Mouse (Mus musculus) heart, embryonic 14.5 days (tissue): ENCODE data around the gene Dnmbp. TPM values are rescaled to one million over a fixed set of nuclear protein-coding genes. Genes with fewer than 3 reads are reported as not detected.

ENCODE experiments used
- ATAC-seq: fragments of 200-750 bp; cut with Nextera tagmentation; 2 replicates; pipeline ENCODE4 v1.8.0; 2017; ENCODE audit warnings: low read depth, moderate TSS enrichment; ENCODE audit not compliant: insufficient number of reproducible peaks, insufficient read depth, low FRiP score
- H3K27ac ChIP-seq, 2 experiments: fragments of 200-500 bp in 1 of 2; fragments of 300-500 bp in 1 of 2; sonication (generic) in 1 of 2; replicated peaks in 1 of 2; 2 replicates each; pipeline ENCODE4 v1.5.1; 2012 to 2014; ENCODE audit warnings: low read depth in 2 of 2, low read length in 2 of 2, control low read depth in 1 of 2, mild to moderate bottlenecking in 1 of 2, mixed read lengths in 1 of 2; ENCODE audit not compliant: control insufficient read depth in 1 of 2, insufficient read depth in 1 of 2
- H3K27me3 ChIP-seq: fragments of 300-500 bp; sonication (generic); 2 replicates; pipeline ENCODE4 v1.6.1; 2014; ENCODE audit warnings: mild to moderate bottlenecking, low read length, control low read depth; ENCODE audit not compliant: control insufficient read depth, insufficient read depth
- H3K36me3 ChIP-seq: fragments of 300-500 bp; sonication (generic); 2 replicates; pipeline ENCODE4 v1.6.1; 2014; ENCODE audit warnings: mild to moderate bottlenecking, control low read depth, low read length, mixed read lengths; ENCODE audit not compliant: control insufficient read depth, insufficient read depth
- H3K4me1 ChIP-seq, 2 experiments: fragments of 200-500 bp in 1 of 2; fragments of 300-500 bp in 1 of 2; sonication (generic) in 1 of 2; 2 replicates each; pipeline ENCODE4 v1.6.1; 2012 to 2014; ENCODE audit warnings: low read length in 2 of 2, control low read depth in 1 of 2, mixed read lengths in 1 of 2; ENCODE audit not compliant: control insufficient read depth in 2 of 2, insufficient read depth in 2 of 2
- H3K4me2 ChIP-seq: fragments of 300-500 bp; sonication (generic); 2 replicates; pipeline ENCODE4 v1.6.1; 2014; ENCODE audit warnings: mild to moderate bottlenecking, low read length
- H3K4me3 ChIP-seq, 2 experiments: fragments of 200-500 bp in 1 of 2; fragments of 300-500 bp in 1 of 2; sonication (generic) in 1 of 2; 2 replicates each; pipeline ENCODE4 v1.5.1; 2012 to 2014; ENCODE audit warnings: low read length in 2 of 2, mild to moderate bottlenecking in 2 of 2, control low read depth in 1 of 2, low read depth in 1 of 2, moderate library complexity in 1 of 2; ENCODE audit not compliant: control insufficient read depth in 1 of 2, insufficient read depth in 1 of 2
- H3K9ac ChIP-seq: fragments of 300-500 bp; sonication (generic); 2 replicates; pipeline ENCODE4 v1.6.1; 2014; ENCODE audit warnings: mild to moderate bottlenecking, low read length
- H3K9me3 ChIP-seq: fragments of 300-500 bp; sonication (generic); 2 replicates; pipeline ENCODE4 v1.6.1; 2016; ENCODE audit warnings: low read length, control low read depth; ENCODE audit not compliant: control insufficient read depth
- WGBS: fragments of 180-500 bp; shearing (Covaris S2); extraction: QIAGEN DNeasy Blood & Tissue Kit; methylation state at CpG from one replicate; pipeline ENCODE4 v1.1.7; 2014; 5-methylcytosine and 5-hydroxymethylcytosine counted together
- polyA plus RNA-seq: library from polyadenylated mRNA; unstranded; fragments of >200 nt; fragmentation: Nextera tagmentation; extraction: Ambion mirVana; gene quantifications from 2 replicates; pipeline ENCODE4 v1.2.1, GENCODE M21; 2014

Gene Dnmbp
- polyA plus RNA-seq, 1 experiment from 2014 or later: 9.8 TPM

DNA sequence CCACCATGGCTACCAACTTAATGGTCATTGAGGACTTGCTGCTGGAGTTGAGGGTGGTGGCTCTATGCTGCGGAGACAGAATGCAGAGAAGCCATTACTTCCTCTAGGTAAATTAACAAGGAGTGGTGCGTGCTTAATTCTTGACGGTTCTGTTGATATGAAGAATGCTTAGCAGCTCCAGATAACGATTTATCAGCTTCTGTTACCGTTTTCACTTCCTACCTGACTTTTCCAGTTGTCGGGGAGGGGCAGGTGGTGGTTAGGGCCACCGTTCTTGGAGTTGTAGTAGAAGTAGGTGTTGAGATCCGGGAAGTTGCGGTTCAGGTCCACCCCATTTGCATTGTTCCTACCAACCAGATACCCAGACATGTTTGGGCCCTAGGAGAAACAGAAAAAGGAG is 33.7 kb upstream of the Dnmbp start:
- no peak for ATAC-seq
- Histone ChIP-seq H3K27ac (no peak overlapping the region), H3K36me3 (no peaks in the 10 kb centered on the region), H3K27me3 (no peaks in the 10 kb centered on the region), H3K4me2 (no peak overlapping the region), H3K9me3 (no peaks in the 10 kb centered on the region), H3K4me1 (peaks cover 0 to 5% of the 10 kb centered on the region in 2 experiments; a peak in 1 of 4 replicates), H3K9ac (no peak overlapping the region), H3K4me3 (no peak overlapping the region)
- WGBS: 66% methylated on average over 9 of the region's 9 CpGs

DNA sequence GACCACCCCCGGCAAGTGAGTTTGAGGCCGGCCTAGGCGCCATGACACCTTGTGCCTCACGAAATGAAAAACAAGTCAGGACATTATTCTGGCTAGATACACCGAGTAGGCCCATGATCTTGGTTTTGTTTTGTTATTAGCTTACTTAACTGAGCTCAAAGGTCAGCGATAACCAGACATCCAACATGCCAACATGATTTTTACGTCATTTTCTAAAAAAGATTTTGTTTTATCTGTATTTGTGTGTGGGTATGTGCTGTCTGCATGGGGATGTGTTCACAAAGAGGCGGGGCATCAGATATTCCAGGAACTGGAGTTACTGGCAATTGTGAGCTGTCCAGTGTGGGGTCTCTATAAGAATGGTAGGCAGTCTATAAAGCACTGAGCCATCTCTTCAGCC is 32.1 kb upstream of the Dnmbp start:
- Histone ChIP-seq H3K4me3 (no peak overlapping the region), H3K4me2 (no peak overlapping the region), H3K9me3 (no peaks in the 10 kb centered on the region), H3K27me3 (no peaks in the 10 kb centered on the region), H3K36me3 (no peaks in the 10 kb centered on the region), H3K9ac (no peak overlapping the region), H3K27ac (no peak overlapping the region), H3K4me1 (peaks cover 0 to 5% of the 10 kb centered on the region in 2 experiments; a peak in 1 of 4 replicates)
- WGBS: 90% methylated on average over 8 of the region's 8 CpGs
- no peak for ATAC-seq

DNA sequence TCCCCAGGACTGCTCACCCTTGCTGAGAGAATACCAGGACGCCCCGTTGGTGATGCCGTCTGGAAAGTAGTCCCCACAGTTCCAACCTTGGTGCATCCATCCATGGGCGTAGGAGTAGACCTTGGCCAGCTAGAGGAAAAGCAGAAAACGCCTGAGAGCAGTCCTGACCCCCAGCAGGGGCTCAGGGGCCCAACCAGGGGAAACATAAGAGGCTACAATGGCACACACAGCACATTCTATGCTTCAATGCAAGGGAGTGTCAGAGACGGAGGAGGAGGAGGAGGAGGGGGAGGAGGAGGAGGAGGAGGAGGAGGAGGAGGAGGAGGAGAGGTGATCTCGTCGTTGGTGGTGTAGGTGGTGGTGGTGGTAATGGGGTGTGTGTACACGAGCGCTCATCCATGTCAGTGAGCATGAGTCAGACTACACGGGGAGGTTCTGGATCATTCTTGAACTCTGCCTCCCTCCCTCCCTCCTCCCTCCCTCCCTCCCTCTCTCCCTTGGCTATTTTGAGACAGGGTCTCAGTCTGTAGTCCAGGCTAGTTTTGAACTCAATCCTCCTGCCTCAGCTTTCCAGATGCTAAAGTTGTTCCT is 28.5 kb upstream of the Dnmbp start:
- Histone ChIP-seq H3K9me3 (no peaks in the 10 kb centered on the region), H3K9ac (no peak overlapping the region), H3K36me3 (no peaks in the 10 kb centered on the region), H3K4me1 (no peaks in the 10 kb centered on the region), H3K4me3 (no peak overlapping the region), H3K4me2 (no peak overlapping the region), H3K27me3 (no peaks in the 10 kb centered on the region), H3K27ac (no peak overlapping the region)
- ATAC-seq: no peak
- 52% methylated on average over 10 of the region's 11 CpGs for WGBS

DNA sequence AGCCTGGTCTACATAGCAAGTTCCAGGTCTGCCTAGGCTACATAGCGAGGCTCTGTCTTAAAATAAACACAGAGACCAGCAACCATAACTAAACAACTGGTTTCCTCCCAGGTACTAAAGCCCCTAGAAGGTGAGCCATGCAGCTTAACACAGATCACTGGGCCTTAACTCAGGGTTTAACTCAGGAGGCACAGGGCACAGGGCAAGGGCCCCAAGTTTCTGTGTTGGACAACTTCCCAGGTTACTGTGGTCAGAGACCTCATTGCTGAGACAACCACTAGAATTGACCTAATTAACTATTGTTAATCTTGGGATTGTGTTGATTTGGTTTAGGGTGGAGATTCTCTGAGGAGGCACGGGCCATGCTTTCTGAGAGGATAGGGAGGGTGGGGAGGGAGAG is 26.5 kb upstream of the Dnmbp start:
- no peak for ATAC-seq
- no peaks in the 10 kb centered on the region for H3K36me3 ChIP-seq
- H3K4me1 ChIP-seq: no peaks in the 10 kb centered on the region
- H3K27me3 ChIP-seq: no peaks in the 10 kb centered on the region
- 59% methylated on average over 2 of the region's 2 CpGs for WGBS
- H3K4me3 ChIP-seq: no peak overlapping the region
- no peaks in the 10 kb centered on the region for H3K9me3 ChIP-seq
- no peak overlapping the region for H3K4me2 ChIP-seq
- H3K27ac ChIP-seq: no peak overlapping the region
- H3K9ac ChIP-seq: no peak overlapping the region

DNA sequence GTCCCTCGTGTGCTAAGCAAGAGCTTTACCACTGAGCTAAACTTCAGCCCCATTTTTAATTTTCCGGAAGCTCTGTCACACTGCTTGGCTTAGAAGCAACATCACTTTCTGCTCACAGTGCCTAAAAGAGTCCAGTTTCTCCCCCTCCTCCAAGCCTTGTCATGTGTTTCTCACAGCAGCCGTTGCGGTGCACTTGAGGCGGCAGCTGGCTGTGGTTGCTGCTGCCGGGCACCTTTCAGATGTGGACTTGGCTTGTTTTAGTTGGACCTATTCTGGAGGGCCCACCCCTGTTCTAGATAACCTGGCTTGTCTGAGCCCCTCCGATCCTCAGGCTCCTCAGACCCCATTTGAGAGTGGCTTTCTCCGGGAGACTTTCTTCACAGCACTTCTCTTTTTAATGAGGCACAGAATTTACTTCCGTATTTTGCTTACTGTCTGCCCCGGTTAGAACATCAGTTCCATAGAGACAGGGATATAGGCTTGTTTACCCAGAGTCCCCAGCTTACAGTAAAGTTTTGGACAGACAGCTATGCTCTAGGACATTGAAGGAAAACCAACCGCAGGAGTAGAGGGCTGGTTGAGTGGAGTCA is 25.6 kb upstream of the Dnmbp start:
- no peak overlapping the region for H3K27ac ChIP-seq
- 0 out of 2 replicates have a peak, but pooled peaks cover 4% of the 10 kb centered on the region for H3K9me3 ChIP-seq
- H3K36me3 ChIP-seq: no peaks in the 10 kb centered on the region
- no peaks in the 10 kb centered on the region for H3K27me3 ChIP-seq
- H3K9ac ChIP-seq: no peak overlapping the region
- ATAC-seq: no peak
- 69% methylated on average over 11 of the region's 11 CpGs for WGBS
- no peak overlapping the region for H3K4me2 ChIP-seq
- H3K4me1 ChIP-seq: no peaks in the 10 kb centered on the region
- no peak overlapping the region for H3K4me3 ChIP-seq

DNA sequence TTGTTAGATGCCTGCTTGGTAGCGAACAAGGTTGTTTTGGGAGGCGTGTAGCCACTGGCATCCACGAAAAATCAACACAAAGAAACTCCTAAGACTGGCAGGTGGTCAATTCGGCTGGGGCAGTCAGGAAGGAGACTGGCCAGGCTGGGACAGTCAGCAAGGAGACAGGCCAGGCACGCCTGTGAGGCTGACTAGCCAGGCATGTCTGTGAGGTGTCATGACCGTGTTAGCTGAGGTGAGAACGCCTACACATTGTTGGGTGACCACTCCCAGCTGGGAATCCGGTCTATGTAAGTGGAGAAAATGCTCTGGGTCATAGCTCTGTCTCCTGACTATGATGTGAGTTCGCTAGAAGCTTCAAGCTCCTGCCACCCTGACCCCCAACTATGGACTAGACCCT is 22.8 kb upstream of the Dnmbp start:
- Histone ChIP-seq H3K36me3 (no peaks in the 10 kb centered on the region), H3K27ac (no peak overlapping the region), H3K9me3 (0 out of 2 replicates have a peak, but pooled peaks cover 4% of the 10 kb centered on the region), H3K4me2 (no peak overlapping the region), H3K27me3 (no peaks in the 10 kb centered on the region), H3K4me3 (no peak overlapping the region), H3K4me1 (no peaks in the 10 kb centered on the region), H3K9ac (no peak overlapping the region)
- WGBS: 59% methylated on average over 9 of the region's 9 CpGs
- no peak for ATAC-seq

DNA sequence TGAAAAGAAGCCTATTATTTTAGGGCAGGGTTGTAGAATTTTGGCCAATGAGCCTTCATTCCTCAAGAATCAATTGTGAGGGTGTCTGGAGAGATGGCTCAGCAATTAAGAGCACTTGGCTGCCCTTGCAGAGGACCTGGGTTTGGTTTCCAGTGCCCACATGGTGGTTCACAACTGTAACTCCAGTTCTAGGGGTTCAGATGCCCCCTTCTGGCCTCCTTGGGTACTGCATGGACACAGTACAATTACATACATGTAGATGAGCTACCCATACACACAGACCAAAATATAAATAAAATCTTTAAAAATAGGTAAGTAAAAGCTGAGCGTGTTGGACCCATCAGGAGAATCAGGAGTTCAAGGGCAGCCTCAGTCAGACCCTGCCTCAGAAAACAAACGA is 21.2 kb upstream of the Dnmbp start:
- WGBS: 72% methylated on average over 2 of the region's 2 CpGs
- Histone ChIP-seq H3K4me1 (no peaks in the 10 kb centered on the region), H3K27me3 (no peaks in the 10 kb centered on the region), H3K4me2 (no peak overlapping the region), H3K9me3 (0 out of 2 replicates have a peak, but pooled peaks cover 4% of the 10 kb centered on the region), H3K27ac (no peak overlapping the region), H3K36me3 (no peaks in the 10 kb centered on the region), H3K9ac (no peak overlapping the region), H3K4me3 (no peak overlapping the region)
- no peak for ATAC-seq

DNA sequence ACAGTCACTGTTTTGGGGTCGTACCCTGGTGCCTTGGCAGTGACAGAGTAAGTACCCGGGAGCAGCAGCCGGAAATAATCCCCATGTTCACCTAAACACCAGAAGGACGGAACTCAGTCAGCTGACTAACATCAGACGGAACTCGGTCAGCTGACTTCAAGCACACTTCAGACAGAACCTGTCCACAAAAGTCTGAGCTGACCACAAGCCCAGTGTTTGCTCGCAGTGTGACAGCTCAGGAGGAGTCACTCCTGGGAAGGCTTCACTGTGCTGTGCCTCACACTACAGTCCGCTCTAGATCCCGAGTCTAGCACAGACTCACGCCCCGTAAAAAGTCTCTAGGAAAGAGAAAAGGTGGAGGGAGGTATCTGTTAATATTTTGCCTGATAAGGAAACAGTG is 20.0 kb upstream of the Dnmbp start:
- WGBS: 80% methylated on average over 11 of the region's 11 CpGs
- no peaks in the 10 kb centered on the region for H3K4me1 ChIP-seq
- H3K27me3 ChIP-seq: no peaks in the 10 kb centered on the region
- H3K36me3 ChIP-seq: no peaks in the 10 kb centered on the region
- 0 out of 2 replicates have a peak, but pooled peaks cover 4% of the 10 kb centered on the region for H3K9me3 ChIP-seq
- ATAC-seq: no peak
- H3K4me3 ChIP-seq: no peak overlapping the region
- H3K4me2 ChIP-seq: no peak overlapping the region
- H3K9ac ChIP-seq: no peak overlapping the region
- no peak overlapping the region for H3K27ac ChIP-seq
